ENCODE assay signal across 1 mouse cellular context in the genomic region with DNA sequence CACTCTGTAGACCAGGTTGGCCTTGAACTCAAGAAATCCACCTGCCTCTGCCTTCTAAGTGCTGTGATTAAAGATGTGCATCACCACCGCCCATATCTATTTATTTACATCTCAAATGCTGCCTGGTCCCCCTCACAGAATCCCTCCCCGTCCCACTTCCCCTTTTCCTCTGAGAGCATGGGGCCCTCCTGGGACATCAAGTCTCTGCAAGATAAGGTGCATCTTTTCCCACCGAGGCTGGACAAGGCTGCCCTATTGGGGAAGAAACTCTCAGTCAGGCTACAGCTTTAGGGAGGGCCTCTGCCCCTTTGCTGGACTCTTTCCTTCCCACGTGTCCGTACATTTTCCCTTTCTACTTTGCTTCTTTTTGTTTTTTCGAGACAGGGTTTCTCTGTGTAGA.
TF ChIP-seq lines count a peak whose summit lies in the region.

No protein-coding gene starts in this region.

TF ChIP-seq in CH12.LX, 34 proteins besides CTCF, POLR2A, EP300 and RAD21 (continued from another document):
- TF ChIP-seq JUND (conservative IDR thresholded peaks at IDR 0.05; ENCODE audit: low read depth, low read length) (no peak), CHD2 (IDR thresholded peaks at IDR 0.05; ENCODE audit: low read length) (peak; percentile 29; the same call in 1 of the 2 replicates), POLR2AphosphoS2 (IDR thresholded peaks at IDR 0.05; ENCODE audit: low read depth, low read length) (peak; percentile 60; the same call in 1 of the 2 replicates), KAT2A (IDR thresholded peaks at IDR 0.05; ENCODE audit: insufficient replicate concordance, low read length) (0 out of 2 replicates have a peak, but pooled peaks have one; percentile 14)
